Mouse (Mus musculus) liver, adult 2 months (tissue): ENCODE measurements around the gene Scn11a. TPM values are rescaled to one million over a fixed set of nuclear protein-coding genes. Genes with fewer than 3 reads are reported as not detected.

Source experiments
- DNase-seq: peaks from one replicate; pipeline ENCODE4 v3.0.0-alpha.2; 2011; ENCODE audit warnings: low read depth, low spot score; ENCODE audit errors: extremely low read depth
- H3K27ac ChIP-seq: fragments of 200-500 bp; replicated peaks from 2 replicates; pipeline ENCODE4 v1.5.1; 2012; ENCODE audit warnings: low read depth, mild to moderate bottlenecking, control low read depth, inconsistent platforms, low read length; ENCODE audit not compliant: insufficient read depth
- H3K27me3 ChIP-seq: fragments of 200-500 bp; 2 replicates; pipeline ENCODE4 v1.6.1; 2012; ENCODE audit warnings: mild to moderate bottlenecking, moderate library complexity, low read length, inconsistent platforms; ENCODE audit not compliant: control insufficient read depth, insufficient read depth
- H3K36me3 ChIP-seq: fragments of 200-500 bp; 2 replicates; pipeline ENCODE4 v1.6.1; 2012; ENCODE audit warnings: low read length, inconsistent platforms; ENCODE audit not compliant: control insufficient read depth, insufficient read depth
- H3K4me1 ChIP-seq: fragments of 200-500 bp; 2 replicates; pipeline ENCODE4 v1.6.1; 2011; ENCODE audit warnings: low read length; ENCODE audit not compliant: control insufficient read depth, insufficient read depth
- H3K4me3 ChIP-seq: fragments of 200-500 bp; 2 replicates; pipeline ENCODE4 v1.5.1; 2011; ENCODE audit warnings: low read depth, mild to moderate bottlenecking, control low read depth, low read length, moderate library complexity; ENCODE audit not compliant: insufficient read depth
- H3K79me2 ChIP-seq: fragments of 200-500 bp; 2 replicates; pipeline ENCODE4 v1.6.1; 2012; ENCODE audit warnings: inconsistent platforms, mild to moderate bottlenecking, low read length, moderate library complexity; ENCODE audit not compliant: control insufficient read depth, insufficient read depth
- H3K9ac ChIP-seq: fragments of 200-500 bp; 2 replicates; pipeline ENCODE4 v1.6.1; 2012; ENCODE audit warnings: low read depth, mild to moderate bottlenecking, control low read depth, inconsistent platforms, low read length
- CTCF ChIP-seq: fragments of 200-500 bp; IDR thresholded peaks from 2 replicates; pipeline ENCODE4 v1.5.1; 2011; ENCODE audit warnings: low read depth, low read length, control low read depth
- POLR2A ChIP-seq: fragments of 200-500 bp; IDR thresholded peaks from 2 replicates; pipeline ENCODE4 v1.6.1; 2011; ENCODE audit warnings: low read length, control low read depth; ENCODE audit not compliant: insufficient read depth; ENCODE audit errors: extremely low read depth
- WGBS: fragments of 180-500 bp; shearing (Covaris S2); methylation state at CpG from one replicate; pipeline ENCODE4 v1.1.7; 2018; 5-methylcytosine and 5-hydroxymethylcytosine counted together
- polyA plus RNA-seq: library from polyadenylated mRNA; depleted of rRNA; stranded (reverse); fragments of >200 nt; gene quantifications from 2 replicates; pipeline ENCODE4 v1.2.3, GENCODE M21; 2012; rRNA removed
- total RNA-seq: library from RNA; depleted of rRNA; stranded (reverse); fragments of >200 nt; gene quantifications from 2 replicates; pipeline ENCODE4 v1.2.3, GENCODE M21; 2014; rRNA removed

Scn11a gene
- total and polyA plus RNA-seq, 2 experiments = not detected

DNA sequence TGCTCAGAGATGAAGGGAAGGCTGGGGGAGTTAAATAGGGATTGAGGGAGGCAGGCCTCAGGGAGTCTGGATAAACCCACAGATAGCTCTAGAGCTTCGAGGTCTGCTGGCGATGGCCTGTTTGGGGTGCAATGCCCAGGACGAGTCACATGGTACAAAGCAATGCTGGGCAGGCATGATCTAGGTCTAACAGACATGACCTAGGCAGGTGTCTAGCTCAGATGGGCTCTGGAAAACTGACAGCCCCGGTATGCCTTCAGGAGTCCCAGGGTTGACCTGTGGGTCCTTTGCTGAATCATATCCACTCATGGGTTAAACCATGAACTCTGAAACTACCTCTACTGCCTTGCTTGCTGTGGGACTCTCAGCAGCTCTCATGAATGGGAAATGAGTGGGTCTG is 98.3 kb downstream of the Scn11a start:
- WGBS = 86% methylated on average over 4 of the region's 4 CpGs
- Histone ChIP-seq H3K36me3 (no peaks in the 10 kb centered on the region), H3K4me1 (no peaks in the 10 kb centered on the region), H3K27ac (no peak overlapping the region), H3K4me3 (no peak overlapping the region), H3K79me2 (no peaks in the 10 kb centered on the region), H3K27me3 (no peaks in the 10 kb centered on the region), H3K9ac (no peak overlapping the region)
- no peak for DNase-seq
- TF ChIP-seq POLR2A (no peak), CTCF (no peak)

DNA sequence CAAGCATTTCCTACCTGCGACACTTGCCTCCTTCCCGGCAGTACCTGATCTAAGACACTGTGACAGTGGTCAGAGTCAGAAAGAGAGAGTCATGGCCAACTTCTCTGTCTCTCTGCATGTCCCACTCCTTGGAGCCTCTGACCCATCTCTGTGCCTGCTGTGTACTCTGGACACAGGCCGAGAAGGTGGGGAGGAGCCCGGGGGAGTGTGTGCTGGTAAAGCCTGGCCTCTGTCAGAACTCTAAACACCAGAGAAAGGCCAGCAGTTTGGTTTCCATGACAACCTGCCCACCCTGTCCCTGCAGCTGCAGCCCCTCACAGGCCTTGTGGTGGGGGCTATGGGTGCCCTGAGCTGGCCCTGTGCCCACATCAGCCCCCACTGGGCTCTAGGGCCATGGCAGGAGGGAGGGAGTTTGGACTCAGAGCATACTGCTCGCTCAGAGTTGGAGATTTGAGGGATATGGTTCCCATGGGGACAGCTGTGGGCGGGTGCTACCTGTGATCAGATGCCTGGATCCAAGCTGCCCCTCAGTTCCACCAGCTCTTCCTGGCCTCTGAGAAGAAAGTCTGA is 99.9 kb downstream of the Scn11a start:
- Histone ChIP-seq H3K27me3 (no peaks in the 10 kb centered on the region), H3K9ac (no peak overlapping the region), H3K79me2 (no peaks in the 10 kb centered on the region), H3K4me3 (no peak overlapping the region), H3K4me1 (no peaks in the 10 kb centered on the region), H3K27ac (no peak overlapping the region), H3K36me3 (no peaks in the 10 kb centered on the region)
- WGBS = 65% methylated on average over 6 of the region's 6 CpGs
- no peak for DNase-seq
- TF ChIP-seq CTCF (no peak), POLR2A (no peak)

DNA sequence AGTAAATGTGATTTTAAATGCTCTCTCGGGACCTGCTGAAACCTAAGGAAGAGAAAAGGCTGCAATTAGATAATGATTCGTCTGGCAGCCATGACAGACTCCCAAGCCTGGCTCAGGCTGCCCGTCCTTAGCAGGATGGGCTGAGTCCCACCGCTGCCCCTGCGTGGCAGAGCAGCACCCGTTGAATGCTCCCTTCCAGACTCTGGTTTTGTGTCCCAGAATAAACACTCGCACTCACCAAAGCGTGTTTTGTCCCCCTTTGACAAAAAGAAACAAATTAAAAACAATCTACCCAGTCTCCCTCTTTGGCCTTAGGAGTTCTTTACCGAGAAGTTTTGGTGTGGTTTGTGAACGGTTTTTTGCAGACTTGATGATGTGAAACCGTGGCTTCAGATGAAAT is 106.0 kb downstream of the Scn11a start, which contains the start of gene Scn10a:
TSS of gene Scn10a (minus strand) at position 101 of the 400 bp plus-strand sequence.
- Histone ChIP-seq H3K79me2 (no peaks in the 10 kb centered on the region), H3K9ac (no peak within 1 kb of the TSS), H3K4me3 (no peak within 1 kb of the TSS), H3K27me3 (no peaks in the 10 kb centered on the region), H3K36me3 (no peaks in the 10 kb centered on the region), H3K4me1 (no peaks in the 10 kb centered on the region), H3K27ac (no peak within 1 kb of the TSS)
- TF ChIP-seq CTCF = no peak
- TF ChIP-seq POLR2A = no peak
- no peak for DNase-seq
- WGBS = 78% methylated on average over 11 of the region's 11 CpGs

DNA sequence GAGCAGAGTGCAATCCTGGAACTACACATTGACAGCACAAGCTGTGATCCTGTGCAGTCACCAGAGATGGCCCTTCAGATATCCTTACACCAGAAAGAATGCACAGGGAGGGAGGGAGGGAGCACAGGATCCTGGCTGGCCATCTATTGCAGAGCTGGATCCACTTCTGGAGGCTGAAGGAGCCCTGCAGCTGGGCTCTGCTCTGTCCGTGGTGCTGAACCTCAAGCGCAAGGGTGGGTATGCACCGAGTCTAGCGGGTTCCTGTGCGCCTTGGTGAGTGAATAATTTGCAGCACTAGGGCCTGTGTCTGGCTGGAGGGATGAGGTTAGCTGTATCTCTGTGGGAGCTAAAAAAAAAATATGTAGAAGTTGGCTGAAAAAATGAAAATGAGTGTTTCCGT is 118.6 kb downstream of the Scn11a start:
- H3K27ac ChIP-seq = no peak overlapping the region
- H3K4me3 ChIP-seq = no peak overlapping the region
- H3K9ac ChIP-seq = no peak overlapping the region
- no peaks in the 10 kb centered on the region for H3K4me1 ChIP-seq
- TF ChIP-seq POLR2A (no peak), CTCF (no peak)
- DNase-seq = no peak
- H3K36me3 ChIP-seq = no peaks in the 10 kb centered on the region
- no peaks in the 10 kb centered on the region for H3K79me2 ChIP-seq
- no peaks in the 10 kb centered on the region for H3K27me3 ChIP-seq
- WGBS = 14% methylated on average over 6 of the region's 6 CpGs

Other genes starting within 250 kb of the Scn11a start
- gene Scn5a, start 246.4 kb downstream of the Scn11a start, total RNA-seq = under 0.01 TPM in 1 of 2 replicates, not detected in the other
- not detected in 2 replicates for gene Scn5a, start 246.4 kb downstream of the Scn11a start, polyA plus RNA-seq
- not detected in 2 replicates for gene Scn10a, start 106.1 kb downstream of the Scn11a start, total RNA-seq
- 0.02 TPM in 1 of 2 replicates, not detected in the other for gene Scn10a, start 106.1 kb downstream of the Scn11a start, polyA plus RNA-seq
- gene Wdr48, start 69.4 kb upstream of the Scn11a start, total RNA-seq = 23.3 and 24.5 TPM in 2 replicates
- gene Wdr48, start 69.4 kb upstream of the Scn11a start, polyA plus RNA-seq = 12.5 and 13.3 TPM in 2 replicates
- 10.9 and 11.5 TPM in 2 replicates for gene Gorasp1, start 112.1 kb upstream of the Scn11a start, total RNA-seq
- gene Gorasp1, start 112.1 kb upstream of the Scn11a start, polyA plus RNA-seq = 18.1 and 20.7 TPM in 2 replicates
- gene Ttc21a, start 112.2 kb upstream of the Scn11a start, total RNA-seq = 0.07 TPM in 1 of 2 replicates, not detected in the other
- not detected in 2 replicates for gene Ttc21a, start 112.2 kb upstream of the Scn11a start, polyA plus RNA-seq
- gene Csrnp1, start 159.2 kb upstream of the Scn11a start, total RNA-seq = 5.8 and 9.2 TPM in 2 replicates
- gene Csrnp1, start 159.2 kb upstream of the Scn11a start, polyA plus RNA-seq = 9.7 and 10.4 TPM in 2 replicates
- under 0.01 and 0.09 TPM in 2 replicates for gene Xirp1, start 198.1 kb upstream of the Scn11a start, total RNA-seq
- gene Xirp1, start 198.1 kb upstream of the Scn11a start, polyA plus RNA-seq = 0.11 TPM in 2 replicates
- 0.09 and 0.40 TPM in 2 replicates for gene Cx3cr1, start 244.4 kb upstream of the Scn11a start, total RNA-seq
- 0.27 and 0.39 TPM in 2 replicates for gene Cx3cr1, start 244.4 kb upstream of the Scn11a start, polyA plus RNA-seq